ENCODE assay signal across 12 mouse cellular contexts in genomic region chr16:91462644-91463043, GRCm38 (mm10). TPM values are rescaled to one million over a fixed set of nuclear protein-coding genes. Genes with fewer than 3 reads are reported as not detected.
DNase-seq lines count a peak whose midpoint lies in the region; ATAC-seq lines count a peak whose summit lies in the region.
"Had no signal": no experiment of that assay in that cellular context is flagged by ENCODE, and none has a peak within 500 bp of the region (broad histone marks: within the 10 kb centered on the region; RNA-seq: fewer than 3 reads in every experiment).

No protein-coding gene starts in this region.

- H3K4me2 ChIP-seq in midbrain, embryonic 16.5 days (ENCODE audit: low read length) = no peak overlapping the region
- no peak overlapping the region for H3K4me2 ChIP-seq in kidney, embryonic 15.5 days
- H3K4me2 ChIP-seq: embryonic facial prominence, embryonic 15.5 days; midbrain, embryonic 13.5 days had no signal

- H3K4me3 ChIP-seq in midbrain, embryonic 10.5 days = no peak overlapping the region
- no peak overlapping the region for H3K4me3 ChIP-seq in midbrain, embryonic 16.5 days (ENCODE audit: low read depth, low read length)
- no peak overlapping the region for H3K4me3 ChIP-seq in kidney, embryonic 15.5 days (replicated peaks)
- H3K4me3 ChIP-seq: embryonic facial prominence, embryonic 15.5 days; midbrain, embryonic 13.5 days had no signal

- peak; percentile 71 for DNase-seq in adrenal gland, postnatal 10 days
- no peak for DNase-seq in adrenal gland, adult 8-10 months
- no peak for DNase-seq in midbrain, embryonic 10.5 days (ENCODE audit: low spot score)
- DNase-seq in ovary, postnatal 14 days (ENCODE audit: low spot score) = no peak
- no peak for DNase-seq in T-cell, adult 2 months (ENCODE audit: low spot score)
- DNase-seq in layer of hippocampus, adult 9-10 months (ENCODE audit: low spot score) = no peak
- DNase-seq: cerebellum, postnatal 36 days; lung, adult 2 months had no signal

- 0 out of 2 replicates have a peak overlapping the region, but pooled peaks have one; percentile 28 for H3K27ac ChIP-seq in midbrain, embryonic 10.5 days (replicated peaks)
- no peak overlapping the region for H3K27ac ChIP-seq in midbrain, embryonic 16.5 days (ENCODE audit: low read length)
- 0 out of 2 replicates have a peak overlapping the region, but pooled peaks have one; percentile 0 for H3K27ac ChIP-seq in kidney, embryonic 15.5 days
- H3K27ac ChIP-seq: embryonic facial prominence, embryonic 15.5 days; midbrain, embryonic 13.5 days had no signal

- no peak overlapping the region for H3K9ac ChIP-seq in midbrain, embryonic 16.5 days (ENCODE audit: low read depth, low read length)
- no peak overlapping the region for H3K9ac ChIP-seq in kidney, embryonic 15.5 days
- H3K9ac ChIP-seq: embryonic facial prominence, embryonic 15.5 days; midbrain, embryonic 13.5 days had no signal

- no peaks in the 10 kb centered on the region for H3K27me3 ChIP-seq in midbrain, embryonic 10.5 days (ENCODE audit: low read depth, poor library complexity, severe bottlenecking)
- H3K27me3 ChIP-seq in midbrain, embryonic 16.5 days (ENCODE audit: control insufficient read depth, insufficient read depth, low read depth, low read length) = no peaks in the 10 kb centered on the region
- no peaks in the 10 kb centered on the region for H3K27me3 ChIP-seq in kidney, embryonic 15.5 days
- H3K27me3 ChIP-seq: embryonic facial prominence, embryonic 15.5 days; midbrain, embryonic 13.5 days had no signal

- no peaks in the 10 kb centered on the region for H3K36me3 ChIP-seq in midbrain, embryonic 10.5 days
- H3K36me3 ChIP-seq in midbrain, embryonic 16.5 days (ENCODE audit: control insufficient read depth, insufficient read depth, low read length) = no peaks in the 10 kb centered on the region
- no peaks in the 10 kb centered on the region for H3K36me3 ChIP-seq in kidney, embryonic 15.5 days
- H3K36me3 ChIP-seq: embryonic facial prominence, embryonic 15.5 days; midbrain, embryonic 13.5 days had no signal

- 78% methylated on average over 3 of the region's 3 CpGs for WGBS in midbrain, embryonic 10.5 days
- 75% methylated on average over 3 of the region's 3 CpGs for WGBS in midbrain, embryonic 16.5 days
- 66% methylated on average over 3 of the region's 3 CpGs for WGBS in kidney, embryonic 15.5 days

- H3K9me3 ChIP-seq in midbrain, embryonic 10.5 days (replicated peaks) = no peaks in the 10 kb centered on the region
- no peaks in the 10 kb centered on the region for H3K9me3 ChIP-seq in midbrain, embryonic 16.5 days (replicated peaks; ENCODE audit: control insufficient read depth, low read length, poor library complexity, severe bottlenecking)
- H3K9me3 ChIP-seq in kidney, embryonic 15.5 days (replicated peaks) = no peaks in the 10 kb centered on the region
- H3K9me3 ChIP-seq: embryonic facial prominence, embryonic 15.5 days had no signal

- peaks cover 33% of the 10 kb centered on the region for H3K4me1 ChIP-seq in midbrain, embryonic 10.5 days
- H3K4me1 ChIP-seq in midbrain, embryonic 16.5 days (ENCODE audit: control insufficient read depth, insufficient read depth, low read length) = peaks cover 21% of the 10 kb centered on the region
- H3K4me1 ChIP-seq in kidney, embryonic 15.5 days = peaks cover 42% of the 10 kb centered on the region

- ATAC-seq in midbrain, embryonic 16.5 days = no peak
- no peak for ATAC-seq in kidney, embryonic 15.5 days (replicated peaks; ENCODE audit: low FRiP score)
- ATAC-seq: midbrain, embryonic 13.5 days had no signal

RNA-seq across cellular contexts. Expression of gene Ifnar1, which starts 22.4 kb away (rescaled TPM):
- 10 to 100 TPM; 71.2 to 85.3 TPM for total RNA-seq in adrenal gland, postnatal 10 days (2021)
- 10 to 100 TPM; 53.4 to 86.0 (median 68.6) TPM for total RNA-seq in adrenal gland, adult 8-10 months (2022)
- 52.0 and 55.8 TPM in 2 replicates for polyA plus RNA-seq in midbrain, embryonic 10.5 days (2016; fragmentation: Nextera tagmentation; extraction: Ambion mirVana)
- 48.0 and 51.7 TPM in 2 replicates for polyA plus RNA-seq in midbrain, embryonic 16.5 days (2015; fragmentation: Nextera tagmentation; extraction: Ambion mirVana)
- 58.5 and 62.2 TPM in 2 replicates for polyA plus RNA-seq in kidney, embryonic 15.5 days (2015; fragmentation: Nextera tagmentation; extraction: Ambion mirVana)

RNA-seq across cellular contexts. Expression of gene Il10rb, which starts 56.7 kb away (rescaled TPM):
- total RNA-seq in adrenal gland, postnatal 10 days (2021) = 10 to 100 TPM; 75.4 to 78.8 TPM
- total RNA-seq in adrenal gland, adult 8-10 months (2022) = 100 to 1,000 TPM; 281 to 305 (median 301) TPM
- polyA plus RNA-seq in midbrain, embryonic 10.5 days (2016; fragmentation: Nextera tagmentation; extraction: Ambion mirVana) = 6.9 and 8.9 TPM in 2 replicates
- polyA plus RNA-seq in midbrain, embryonic 16.5 days (2015; fragmentation: Nextera tagmentation; extraction: Ambion mirVana) = 10.4 and 11.1 TPM in 2 replicates
- polyA plus RNA-seq in kidney, embryonic 15.5 days (2015; fragmentation: Nextera tagmentation; extraction: Ambion mirVana) = 29.9 and 31.0 TPM in 2 replicates
